Mouse (Mus musculus) bone marrow, adult 2 months (tissue): ENCODE data around the gene Sinhcaf. TPM values are rescaled to one million over a fixed set of nuclear protein-coding genes. Genes with fewer than 3 reads are reported as not detected.

Source experiments
- H3K27ac ChIP-seq: fragments of 200-500 bp; 2 replicates; pipeline ENCODE4 v1.5.1; 2012; ENCODE audit warnings: low read depth, mild to moderate bottlenecking, control low read depth, inconsistent platforms, low read length; ENCODE audit not compliant: control insufficient read depth, poor library complexity, insufficient read depth
- H3K4me1 ChIP-seq: fragments of 200-500 bp; 2 replicates; pipeline ENCODE4 v1.6.1; 2011; ENCODE audit warnings: low read length; ENCODE audit not compliant: control insufficient read depth, insufficient read depth
- H3K4me3 ChIP-seq: fragments of 200-500 bp; replicated peaks from 2 replicates; pipeline ENCODE3; 2011; ENCODE audit warnings: mild to moderate bottlenecking, low read depth, low read length, control low read depth; ENCODE audit not compliant: control insufficient read depth
- CTCF ChIP-seq: fragments of 200-500 bp; IDR thresholded peaks from 2 replicates; pipeline ENCODE4 v1.5.1; 2011; ENCODE audit warnings: low read length, control low read depth; ENCODE audit not compliant: control insufficient read depth, insufficient read depth
- POLR2A ChIP-seq: fragments of 200-500 bp; IDR thresholded peaks from 2 replicates; pipeline ENCODE4 v1.6.1; 2011; ENCODE audit warnings: low read depth, mild to moderate bottlenecking, control low read depth, low read length, borderline replicate concordance; ENCODE audit not compliant: control insufficient read depth
- WGBS: fragments of 180-500 bp; shearing (Covaris S2); methylation state at CpG from one replicate; pipeline ENCODE4 v1.1.7; 2018; 5-methylcytosine and 5-hydroxymethylcytosine counted together
- polyA plus RNA-seq: library from polyadenylated mRNA; stranded (reverse); fragments of >200 nt; gene quantifications from 2 replicates; pipeline ENCODE4 v1.2.4, GENCODE M21; 2011; ENCODE audit warnings: low replicate concordance; ENCODE audit not compliant: missing spikeins, insufficient read depth, insufficient read length

Gene Sinhcaf
- polyA plus RNA-seq, 1 experiment, result 39.9 TPM

- WGBS, result 22% methylated on average over 3 of the region's 3 CpGs
- TF ChIP-seq CTCF, result no peak
- no peak for TF ChIP-seq POLR2A
These were observed 34.2 kb upstream of the Sinhcaf start for GRCm38 (mm10) chr6:148980495-148980894.

DNA sequence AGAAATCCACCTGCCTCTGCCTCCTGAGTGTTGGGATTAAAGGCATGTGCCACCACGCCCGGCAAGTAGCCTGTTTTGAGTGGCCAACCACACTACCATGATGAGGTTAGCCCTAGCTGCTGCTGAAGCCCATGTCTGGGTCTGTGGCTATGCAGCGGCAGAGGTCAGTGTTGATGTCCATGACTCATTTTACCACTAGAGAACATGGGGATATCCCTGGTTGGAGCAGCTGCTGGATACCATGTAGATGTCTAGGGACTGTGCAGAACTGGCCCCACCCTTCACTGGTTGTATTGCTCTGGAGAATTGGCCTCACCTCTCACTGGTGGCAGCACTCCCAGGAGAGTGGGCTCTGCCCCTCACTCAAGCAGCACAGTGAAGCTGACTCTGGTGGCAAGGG lies 28.8 kb upstream of the Sinhcaf start:
- Histone ChIP-seq H3K27ac (no peak overlapping the region), H3K4me3 (no peak overlapping the region), H3K4me1 (no peaks in the 10 kb centered on the region)
- TF ChIP-seq POLR2A (no peak), CTCF (no peak)
- WGBS, result 74% methylated on average over 3 of the region's 3 CpGs

More at GRCm38 (mm10) chr6:148980495-148980894, 34.2 kb upstream of the Sinhcaf start:
- Histone ChIP-seq H3K27ac (no peak overlapping the region), H3K4me3 (no peak overlapping the region), H3K4me1 (no peaks in the 10 kb centered on the region)

- Histone ChIP-seq H3K4me3 (no peak overlapping the region), H3K4me1 (no peaks in the 10 kb centered on the region), H3K27ac (no peak overlapping the region)
- TF ChIP-seq POLR2A (no peak), CTCF (no peak)
- WGBS, result 90% methylated on average over 2 of the region's 2 CpGs
These were observed 26.6 kb upstream of the Sinhcaf start for GRCm38 (mm10) chr6:148972891-148973290.

DNA sequence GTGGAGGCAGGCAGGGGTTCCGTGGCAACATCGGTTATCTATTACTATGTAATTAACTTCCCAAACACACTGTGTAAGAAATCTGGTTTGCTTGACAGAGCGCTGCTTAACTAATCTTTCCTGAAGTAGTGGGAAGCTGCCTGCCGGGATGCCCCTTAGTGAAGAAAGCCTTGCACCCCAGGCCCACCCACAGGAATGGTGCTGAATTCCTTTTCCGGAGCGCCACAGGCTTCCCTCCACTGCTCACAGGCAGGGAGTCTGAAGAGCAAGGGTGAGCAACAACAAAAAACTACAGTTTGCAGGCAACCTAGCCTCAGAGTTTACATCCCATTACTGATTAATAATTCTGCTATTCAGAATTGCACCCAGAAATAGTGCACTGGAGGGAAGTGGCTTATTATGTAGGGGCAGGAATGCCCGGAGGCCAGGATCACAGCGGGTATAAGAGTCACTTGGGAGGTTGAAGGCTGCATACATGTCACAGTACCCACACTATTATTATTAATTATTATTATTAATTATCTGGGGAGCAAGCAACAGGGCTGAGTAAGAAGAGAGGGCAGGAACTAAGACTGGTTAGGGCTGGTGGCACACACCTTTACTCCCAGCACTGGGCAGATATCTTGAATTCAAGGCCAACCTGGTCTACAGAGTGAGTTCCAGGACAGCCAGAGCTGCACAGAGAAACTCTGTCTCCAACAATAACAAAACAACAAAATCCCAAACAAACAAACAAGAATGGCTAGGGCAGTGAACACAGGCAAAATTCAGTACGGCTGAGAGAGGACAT lies 26.0 kb upstream of the Sinhcaf start:
- H3K4me1 ChIP-seq, result no peaks in the 10 kb centered on the region
- TF ChIP-seq POLR2A (no peak), CTCF (no peak)
- no peak overlapping the region for H3K4me3 ChIP-seq
- 73% methylated on average over 9 of the region's 9 CpGs for WGBS
- H3K27ac ChIP-seq, result no peak overlapping the region

DNA sequence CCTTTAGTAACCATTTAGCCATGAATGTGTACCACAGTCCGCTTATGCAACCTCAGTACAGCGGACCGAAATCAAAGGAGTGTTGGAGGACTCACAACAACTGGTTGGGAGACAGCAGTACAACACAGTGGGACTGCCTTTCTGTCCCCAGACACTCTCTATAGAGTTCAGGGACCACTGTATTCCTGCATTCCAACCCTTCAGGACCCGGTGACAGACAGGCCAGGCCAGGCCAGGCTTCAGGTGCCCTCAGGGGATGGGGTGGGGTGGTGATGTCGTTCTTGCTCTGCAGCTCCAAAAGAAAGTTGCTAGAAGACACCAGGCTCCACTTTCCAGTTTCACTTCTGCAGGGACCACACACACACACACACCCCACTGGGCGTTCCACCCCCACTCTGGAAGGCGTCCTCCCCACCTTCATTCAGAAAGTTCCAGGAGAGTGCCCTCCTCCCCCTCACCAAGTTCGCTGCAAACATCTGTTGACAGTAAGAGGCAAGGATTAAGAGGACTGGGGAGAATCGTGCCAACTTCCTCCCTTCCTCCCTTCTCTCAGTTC lies 25.2 kb upstream of the Sinhcaf start:
- 34% methylated on average over 9 of the region's 9 CpGs for WGBS
- no peaks in the 10 kb centered on the region for H3K4me1 ChIP-seq
- TF ChIP-seq CTCF (no peak), POLR2A (no peak)

DNA sequence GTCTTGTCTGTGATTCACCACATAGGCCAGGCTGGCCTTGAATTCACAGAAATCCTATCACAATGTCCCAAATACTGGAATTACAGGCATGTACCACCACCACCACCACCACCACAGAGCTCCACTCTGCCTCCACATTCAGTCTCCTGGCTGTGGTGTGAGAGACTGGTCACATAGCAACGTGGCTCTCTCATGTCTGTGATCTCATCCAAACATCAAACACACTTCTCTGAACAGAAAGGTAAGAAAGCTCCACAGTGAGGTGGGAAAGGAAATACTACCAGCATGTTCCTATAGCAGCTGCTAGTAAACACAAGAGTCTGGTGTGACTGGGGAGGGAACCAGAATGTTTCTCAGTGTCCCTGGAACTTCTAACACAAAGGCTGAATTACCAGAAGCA lies 15.0 kb upstream of the Sinhcaf start:
- TF ChIP-seq CTCF, result no peak
- TF ChIP-seq POLR2A, result no peak
- WGBS, result 37% methylated on average over 1 of the region's 1 CpGs
- Histone ChIP-seq H3K27ac (no peak overlapping the region), H3K4me1 (no peaks in the 10 kb centered on the region), H3K4me3 (no peak overlapping the region)

More for the DNA sequence above, 25.2 kb upstream of the Sinhcaf start:
- no peak overlapping the region for H3K27ac ChIP-seq
- H3K4me3 ChIP-seq, result no peak overlapping the region

DNA sequence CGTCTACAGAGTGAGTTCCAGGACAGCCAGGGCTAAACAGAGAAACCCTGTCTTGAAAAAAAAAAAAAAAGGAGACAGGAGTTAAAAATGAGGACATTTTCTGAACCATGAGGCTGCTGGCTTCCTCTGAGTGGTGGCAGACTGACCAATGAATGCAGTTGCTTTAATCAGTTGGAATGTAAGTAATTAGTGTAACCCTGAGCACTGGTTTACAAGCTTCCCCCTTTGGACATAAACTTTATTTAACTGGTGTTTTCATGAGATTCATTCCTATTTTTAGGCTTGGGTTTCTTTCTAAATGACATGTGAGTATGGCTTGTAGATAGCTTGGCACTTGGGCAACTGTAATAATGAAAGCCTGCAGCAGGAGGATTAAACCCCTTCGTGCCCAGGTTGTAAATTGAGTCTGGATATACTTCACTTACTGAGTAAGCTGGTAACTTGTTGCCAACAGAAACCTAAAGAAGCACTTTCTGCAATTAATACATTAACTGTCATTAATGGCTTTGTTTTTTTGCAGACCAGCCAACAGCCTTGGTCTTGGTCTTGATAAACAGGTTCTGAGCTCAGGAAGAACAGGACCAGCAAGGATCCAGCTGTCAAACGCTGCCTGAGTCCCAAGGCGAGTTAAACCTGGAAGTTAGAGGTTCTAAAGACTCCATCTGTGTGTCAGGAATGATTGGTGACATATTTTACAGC lies 13.4 kb upstream of the Sinhcaf start:
- Histone ChIP-seq H3K4me1 (no peaks in the 10 kb centered on the region), H3K27ac (no peak overlapping the region), H3K4me3 (no peak overlapping the region)
- TF ChIP-seq CTCF (no peak), POLR2A (no peak)
- 72% methylated on average over 4 of the region's 4 CpGs for WGBS

DNA sequence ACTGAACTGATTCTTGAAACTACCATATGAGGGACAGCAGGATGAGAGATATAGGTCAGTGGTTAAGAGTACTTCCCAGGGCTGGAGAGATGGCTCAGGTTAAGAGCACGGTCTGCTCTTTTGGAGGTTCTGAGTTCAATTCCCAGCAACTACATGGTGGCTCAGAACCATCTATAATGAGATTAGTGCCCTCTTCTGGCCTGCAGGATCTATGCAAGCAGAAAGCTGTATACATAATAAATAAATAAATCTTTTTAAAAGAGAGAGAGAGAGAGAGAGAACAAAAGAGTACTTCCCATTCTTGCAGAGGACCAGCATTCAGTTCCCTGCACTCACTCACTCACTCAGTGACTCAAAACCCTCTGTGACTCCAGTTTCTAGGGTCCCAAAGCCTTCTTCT lies 12.4 kb upstream of the Sinhcaf start:
- no peak overlapping the region for H3K27ac ChIP-seq
- no peak overlapping the region for H3K4me3 ChIP-seq
- no peak for TF ChIP-seq POLR2A
- no peak for TF ChIP-seq CTCF
- no peaks in the 10 kb centered on the region for H3K4me1 ChIP-seq
- 78% methylated on average over 1 of the region's 1 CpGs for WGBS
